In the genomic region with DNA sequence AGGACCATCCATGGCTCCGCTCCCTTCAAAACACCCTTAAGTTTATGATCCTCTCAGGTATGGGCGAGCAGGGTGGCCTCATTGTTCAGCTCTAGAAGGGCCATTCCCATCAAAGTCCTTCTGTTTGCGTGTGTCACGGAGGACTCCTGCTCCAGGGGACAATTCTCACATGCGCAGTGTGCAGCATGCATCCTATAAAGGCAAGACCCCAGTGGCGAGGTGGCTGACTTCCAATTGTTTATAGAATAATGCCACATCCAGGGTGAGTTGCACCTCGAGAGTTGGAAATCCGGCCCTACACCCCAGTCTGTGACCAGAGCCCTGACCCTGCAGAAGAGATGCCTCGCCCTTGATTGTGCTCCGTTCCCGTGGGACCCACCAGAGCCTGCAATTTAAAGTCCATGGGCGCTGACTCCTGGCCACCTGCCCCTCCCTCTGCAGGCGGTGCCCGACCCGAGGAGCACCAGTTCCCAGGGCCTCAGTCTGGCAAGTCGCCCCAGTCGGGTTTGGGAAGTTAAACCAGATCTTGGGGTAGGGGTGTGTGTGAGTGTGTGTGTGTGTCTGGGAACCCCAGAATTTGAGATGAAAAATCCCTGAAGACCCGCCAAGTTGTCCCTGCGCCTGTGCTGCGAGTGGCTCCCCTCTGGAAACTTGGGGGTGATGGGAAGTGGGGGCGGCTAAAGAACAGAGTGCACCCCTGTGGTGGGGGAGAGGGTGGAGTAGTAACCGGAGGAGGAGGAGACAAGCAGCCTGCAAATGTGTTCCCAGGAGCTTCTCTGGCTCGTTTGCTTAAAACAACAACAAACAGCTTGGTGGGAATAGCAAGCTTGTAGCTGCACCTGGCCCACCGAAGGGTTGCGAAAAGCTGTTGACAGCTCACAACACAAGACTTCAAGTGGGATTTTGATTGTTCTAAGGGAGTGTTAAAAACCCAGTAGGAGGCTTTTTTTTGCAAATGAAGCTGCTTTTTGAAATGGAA, we compare ENCODE assay signal across 8 mouse cellular contexts. TPM values are rescaled to one million over a fixed set of nuclear protein-coding genes. Genes with fewer than 3 reads are reported as not detected.
A peak's percentile ranks its signal among the peaks of the same experiment; 100 is the strongest.
DNase-seq lines count a peak whose midpoint lies in the region; ATAC-seq and TF ChIP-seq lines count a peak whose summit lies in the region.

No protein-coding gene starts in this region.

- H3K27me3 ChIP-seq in embryonic facial prominence, embryonic 11.5 days (ENCODE audit: control insufficient read depth, insufficient read depth, low read length) = no peaks in the 10 kb centered on the region
- peaks cover 7% of the 10 kb centered on the region for H3K27me3 ChIP-seq in heart, embryonic 14.5 days (ENCODE audit: control insufficient read depth, insufficient read depth, low read length)

- DNase-seq in layer of hippocampus, adult 11-12 months (ENCODE audit: low spot score) = peak; percentile 63
- DNase-seq in layer of hippocampus, postnatal 25 days (ENCODE audit: extremely low spot score in 1 of 2, low spot score in 1 of 2) = no peak
- DNase-seq in embryonic facial prominence, embryonic 11.5 days (ENCODE audit: low spot score) = no peak
- DNase-seq in layer of hippocampus, adult 2 months (ENCODE audit: low spot score in 2 of 2) = peak; percentile 52 to 75
- DNase-seq in right cerebral cortex, postnatal 25 days = peak; percentile 54
- DNase-seq in spleen, postnatal 4 days (ENCODE audit: low spot score in 2 of 2) = no peak
- no peak for DNase-seq in adrenal gland, adult 2 months

- H3K36me3 ChIP-seq in embryonic facial prominence, embryonic 11.5 days (replicated peaks; ENCODE audit: control insufficient read depth, insufficient read depth, low read depth, low read length) = no peaks in the 10 kb centered on the region
- H3K36me3 ChIP-seq in heart, embryonic 14.5 days (ENCODE audit: control insufficient read depth, insufficient read depth, low read length) = no peaks in the 10 kb centered on the region

- ATAC-seq in embryonic facial prominence, embryonic 11.5 days (replicated peaks; ENCODE audit: insufficient number of reproducible peaks, low FRiP score, low TSS enrichment, low read depth) = no peak
- ATAC-seq in heart, embryonic 14.5 days (ENCODE audit: insufficient number of reproducible peaks, insufficient read depth, low FRiP score, low read depth) = no peak

- peak overlapping the region; percentile 24 for H3K4me2 ChIP-seq in embryonic facial prominence, embryonic 11.5 days (ENCODE audit: low read depth, low read length)
- peak overlapping the region; percentile 22; the same call in 1 of the 2 replicates for H3K4me2 ChIP-seq in heart, embryonic 14.5 days (ENCODE audit: low read length)

- peak overlapping the region; percentile 22 for H3K9ac ChIP-seq in embryonic facial prominence, embryonic 11.5 days (replicated peaks; ENCODE audit: low read length)
- peak overlapping the region; percentile 46; the same call in 1 of the 2 replicates for H3K9ac ChIP-seq in heart, embryonic 14.5 days (ENCODE audit: low read length)

- 16% methylated on average over 25 of the region's 25 CpGs for WGBS in embryonic facial prominence, embryonic 11.5 days
- 22% methylated on average over 25 of the region's 25 CpGs for WGBS in heart, embryonic 14.5 days

- no peak overlapping the region for H3K27ac ChIP-seq in embryonic facial prominence, embryonic 11.5 days (replicated peaks; ENCODE audit: low read depth, low read length)
- no peak overlapping the region for H3K27ac ChIP-seq in heart, embryonic 14.5 days (replicated peaks in 1 of 2; ENCODE audit: control insufficient read depth in 1 of 2, insufficient read depth in 1 of 2, low read depth in 2 of 2, low read length in 2 of 2)
- H3K27ac ChIP-seq in layer of hippocampus, adult 2 months = peak overlapping the region; percentile 96

- TF ChIP-seq CTCF in layer of hippocampus, adult 2 months (conservative IDR thresholded peaks at IDR 0.05) = no peak

- peaks cover 4% of the 10 kb centered on the region for H3K4me1 ChIP-seq in embryonic facial prominence, embryonic 11.5 days (ENCODE audit: control insufficient read depth, insufficient read depth, low read length)
- peaks cover 9 to 20% of the 10 kb centered on the region in 2 experiments; a peak in 3 of 4 replicates for H3K4me1 ChIP-seq in heart, embryonic 14.5 days (ENCODE audit: control insufficient read depth in 2 of 2, insufficient read depth in 2 of 2, low read length in 2 of 2)

- no peak overlapping the region for H3K4me3 ChIP-seq in embryonic facial prominence, embryonic 11.5 days (ENCODE audit: low read depth, low read length)
- H3K4me3 ChIP-seq in heart, embryonic 14.5 days (ENCODE audit: control insufficient read depth in 1 of 2, insufficient read depth in 1 of 2, low read depth in 1 of 2, low read length in 2 of 2) = no peak overlapping the region
- peak overlapping the region; percentile 44 for H3K4me3 ChIP-seq in layer of hippocampus, adult 2 months

- H3K9me3 ChIP-seq in embryonic facial prominence, embryonic 11.5 days (replicated peaks; ENCODE audit: control insufficient read depth, low read length) = no peaks in the 10 kb centered on the region
- no peaks in the 10 kb centered on the region for H3K9me3 ChIP-seq in heart, embryonic 14.5 days (ENCODE audit: control insufficient read depth, low read length)

RNA-seq across cellular contexts. Expression of gene Ddit4, which starts 5.8 kb away (rescaled TPM):
- total RNA-seq in layer of hippocampus, postnatal 25 days (2021) = 10 to 100 TPM; 77.1 to 100.0 TPM
- 6.3 and 6.9 TPM in 2 replicates for polyA plus RNA-seq in embryonic facial prominence, embryonic 11.5 days (2014; fragmentation: Nextera tagmentation; extraction: Ambion mirVana)
- polyA plus RNA-seq in heart, embryonic 14.5 days (2014; fragmentation: Nextera tagmentation; extraction: Ambion mirVana) = 0.70 and 2.4 TPM in 2 replicates
- 10 to 100 TPM; 63.6 to 66.7 TPM for total RNA-seq in layer of hippocampus, adult 2 months (2021)
- total RNA-seq in adrenal gland, adult 2 months (2021) = 10 to 100 TPM; 53.1 to 56.1 TPM
- polyA plus RNA-seq in adrenal gland, adult 2 months (2012; rRNA removed) = 151 and 157 TPM in 2 replicates

RNA-seq across cellular contexts. Expression of gene Ascc1, which starts 45.1 kb away (rescaled TPM):
- total RNA-seq in layer of hippocampus, postnatal 25 days (2021) = 10 to 100 TPM; 16.7 to 18.1 TPM
- polyA plus RNA-seq in embryonic facial prominence, embryonic 11.5 days (2014; fragmentation: Nextera tagmentation; extraction: Ambion mirVana) = 43.9 and 48.7 TPM in 2 replicates
- 42.7 and 43.3 TPM in 2 replicates for polyA plus RNA-seq in heart, embryonic 14.5 days (2014; fragmentation: Nextera tagmentation; extraction: Ambion mirVana)
- 10 to 100 TPM; 15.3 to 17.2 TPM for total RNA-seq in layer of hippocampus, adult 2 months (2021)
- 10 to 100 TPM; 24.8 to 32.0 TPM for total RNA-seq in adrenal gland, adult 2 months (2021)
- 17.7 and 23.8 TPM in 2 replicates for polyA plus RNA-seq in adrenal gland, adult 2 months (2012; rRNA removed)

RNA-seq across cellular contexts. Expression of gene Anapc16, which starts 45.5 kb away (rescaled TPM):
- 10 to 100 TPM; 59.3 to 77.3 TPM for total RNA-seq in layer of hippocampus, postnatal 25 days (2021)
- polyA plus RNA-seq in embryonic facial prominence, embryonic 11.5 days (2014; fragmentation: Nextera tagmentation; extraction: Ambion mirVana) = 88.7 and 93.8 TPM in 2 replicates
- polyA plus RNA-seq in heart, embryonic 14.5 days (2014; fragmentation: Nextera tagmentation; extraction: Ambion mirVana) = 99.7 and 103 TPM in 2 replicates
- total RNA-seq in layer of hippocampus, adult 2 months (2021) = 10 to 100 TPM; 64.8 to 71.4 TPM
- total RNA-seq in adrenal gland, adult 2 months (2021) = 10 to 100 TPM; 60.4 to 66.3 TPM
- polyA plus RNA-seq in adrenal gland, adult 2 months (2012; rRNA removed) = 33.4 and 40.8 TPM in 2 replicates

Comparison
In these comparisons a context has a peak if more than half of its experiments do, and no peak if none do; other contexts are left out.
1. DNase-seq: peak in layer of hippocampus, adult 11-12 months (single experiment), layer of hippocampus, adult 2 months (2 of 2) and right cerebral cortex, postnatal 25 days (single experiment); none in layer of hippocampus, postnatal 25 days (0 of 2), embryonic facial prominence, embryonic 11.5 days (single experiment), spleen, postnatal 4 days (0 of 2) and adrenal gland, adult 2 months (single experiment).